Mouse (Mus musculus): Measurements from ENCODE around the gene Cep295. TPM values are rescaled to one million over a fixed set of nuclear protein-coding genes. Genes with fewer than 3 reads are reported as not detected.

The Cep295 gene
- total and polyA plus RNA-seq, 3 experiments: 57.0 to 1,483 (median 73.3) TPM

DNA sequence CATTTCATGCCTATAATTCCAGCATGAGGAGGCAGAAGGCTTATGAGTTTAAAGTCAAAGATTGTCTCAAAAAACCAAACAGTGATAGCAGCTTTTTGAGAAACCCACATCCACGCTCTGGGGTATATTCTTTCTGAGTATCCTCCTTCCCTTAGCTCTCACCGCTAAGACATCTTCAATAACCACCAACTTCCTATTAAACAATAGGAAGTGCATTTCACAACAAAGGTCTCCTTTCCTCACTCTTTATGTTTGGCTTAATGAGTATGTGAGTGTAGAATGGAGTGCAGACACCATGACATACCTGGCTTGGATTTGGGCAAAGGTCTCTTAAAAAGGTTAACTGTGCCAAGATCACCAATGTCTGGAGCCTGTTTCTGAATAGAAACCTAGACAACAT lies 83.6 kb downstream of the Cep295 start:
- no peaks in the 10 kb centered on the region for H3K27me3 ChIP-seq (ENCODE audit: control insufficient read depth in 1 of 2, insufficient read depth in 2 of 2, low read length in 2 of 2)
- H3K9ac ChIP-seq (ENCODE audit: control insufficient read depth, low read depth, low read length, poor library complexity, severe bottlenecking): no peak overlapping the region
- H3K4me1 ChIP-seq (ENCODE audit: control insufficient read depth in 1 of 2, insufficient read depth in 2 of 2, low read length in 2 of 2): peaks cover 7 to 9% of the 10 kb centered on the region in 2 experiments; a peak in 3 of 4 replicates
- no peak overlapping the region for H3K4me3 ChIP-seq (ENCODE audit: control insufficient read depth in 1 of 2, insufficient read depth in 1 of 2, low read depth in 2 of 2, low read length in 2 of 2)
- peaks cover 25% of the 10 kb centered on the region for H3K79me2 ChIP-seq (ENCODE audit: control insufficient read depth, insufficient read depth, low read length, poor library complexity)
- H3K36me3 ChIP-seq (ENCODE audit: control insufficient read depth in 1 of 2, insufficient read depth in 2 of 2, low read length in 2 of 2): peaks cover 19 to 78% of the 10 kb centered on the region in 2 experiments
- H3K9me3 ChIP-seq (replicated peaks; ENCODE audit: insufficient read depth, low read length): no peaks in the 10 kb centered on the region
- TF ChIP-seq ZMIZ1 (IDR thresholded peaks at IDR 0.05; ENCODE audit: low read depth, low read length) (0 out of 2 replicates have a peak, but pooled peaks have one; percentile 23), TBP (IDR thresholded peaks at IDR 0.05; ENCODE audit: low read depth, low read length) (no peak)
- no peak overlapping the region for H3K27ac ChIP-seq (ENCODE audit: control insufficient read depth, low read depth, low read length)
- DNase-seq (ENCODE audit: low read depth, low spot score): no peak

Other genes with a start within 250 kb of the Cep295 start
- gene Hephl1, start 245.7 kb downstream of the Cep295 start, total RNA-seq (2012; rRNA removed): not detected in 2 replicates
- not detected for gene Hephl1, start 245.7 kb downstream of the Cep295 start, polyA plus RNA-seq (2012; ENCODE audit: insufficient read depth in 1 of 2, insufficient read length in 2 of 2, low read depth in 1 of 2, low replicate concordance in 2 of 2, missing spikeins in 1 of 2)
- gene Vstm5, start 118.7 kb downstream of the Cep295 start, total RNA-seq (2012; rRNA removed): 18.0 and 27.0 TPM in 2 replicates
- gene Vstm5, start 118.7 kb downstream of the Cep295 start, polyA plus RNA-seq (2012; ENCODE audit: insufficient read depth in 1 of 2, insufficient read length in 2 of 2, low read depth in 1 of 2, low replicate concordance in 2 of 2, missing spikeins in 1 of 2): 10 to 100 TPM in 1 of 2 experiments, not detected in 1; 23.5 TPM
- 167 and 175 TPM in 2 replicates for gene Med17, start 77.9 kb downstream of the Cep295 start, total RNA-seq (2012; rRNA removed)
- 100 to 1,000 TPM; 185 to 478 TPM for gene Med17, start 77.9 kb downstream of the Cep295 start, polyA plus RNA-seq (2012; ENCODE audit: insufficient read depth in 1 of 2, insufficient read length in 2 of 2, low read depth in 1 of 2, low replicate concordance in 2 of 2, missing spikeins in 1 of 2)
- 688 and 860 TPM in 2 replicates for gene Taf1d, start 51.6 kb downstream of the Cep295 start, total RNA-seq (2012; rRNA removed)
- 100 to 1,000 TPM; 298 to 548 TPM for gene Taf1d, start 51.6 kb downstream of the Cep295 start, polyA plus RNA-seq (2012; ENCODE audit: insufficient read depth in 1 of 2, insufficient read length in 2 of 2, low read depth in 1 of 2, low replicate concordance in 2 of 2, missing spikeins in 1 of 2)
- 10.4 and 12.8 TPM in 2 replicates for gene 4931406C07Rik, start 51.3 kb downstream of the Cep295 start, total RNA-seq (2012; rRNA removed)
- gene 4931406C07Rik, start 51.3 kb downstream of the Cep295 start, polyA plus RNA-seq (2012; ENCODE audit: insufficient read depth in 1 of 2, insufficient read length in 2 of 2, low read depth in 1 of 2, low replicate concordance in 2 of 2, missing spikeins in 1 of 2): 10 to 100 TPM; 31.8 to 56.2 TPM
- gene Smco4, start 135.6 kb upstream of the Cep295 start, total RNA-seq (2012; rRNA removed): not detected in 2 replicates
- not detected for gene Smco4, start 135.6 kb upstream of the Cep295 start, polyA plus RNA-seq (2012; ENCODE audit: insufficient read depth in 1 of 2, insufficient read length in 2 of 2, low read depth in 1 of 2, low replicate concordance in 2 of 2, missing spikeins in 1 of 2)

All from MEL (cell line).